Mouse (Mus musculus): ENCODE data around the gene Fam171a1. TPM values are rescaled to one million over a fixed set of nuclear protein-coding genes. Genes with fewer than 3 reads are reported as not detected.

The Fam171a1 gene
- polyA plus RNA-seq, 1 experiment: 2.7 TPM

DNA sequence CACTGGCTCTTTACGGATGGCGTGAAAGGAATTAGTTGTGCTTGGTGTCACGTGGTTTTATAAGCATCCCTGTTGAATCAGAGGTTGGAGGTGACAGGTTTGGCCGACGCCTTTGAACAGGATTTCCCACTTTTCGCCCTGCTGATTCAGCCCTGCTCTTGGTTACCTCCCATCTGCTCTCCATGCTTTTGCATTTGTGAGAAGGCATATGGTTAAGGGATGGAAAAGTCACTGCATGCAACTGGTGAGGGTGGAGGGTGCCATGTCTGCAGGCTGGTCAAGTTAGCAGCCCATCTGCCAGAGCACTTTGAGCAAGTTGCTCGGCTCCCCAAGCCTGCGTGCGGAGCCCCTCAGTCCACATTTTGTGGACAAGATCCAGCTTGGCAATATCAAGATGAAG lies 18.4 kb downstream of the Fam171a1 start:
- Histone ChIP-seq H3K27ac (ENCODE audit: control insufficient read depth, insufficient read depth, low read length) (no peak overlapping the region), H3K4me3 (ENCODE audit: control insufficient read depth, insufficient read depth, low read length) (no peak overlapping the region), H3K27me3 (ENCODE audit: control insufficient read depth, insufficient read depth, low read length) (no peaks in the 10 kb centered on the region), H3K36me3 (ENCODE audit: control insufficient read depth, insufficient read depth, low read length) (no peaks in the 10 kb centered on the region), H3K4me1 (replicated peaks; ENCODE audit: control insufficient read depth, insufficient read depth, low read length) (no peaks in the 10 kb centered on the region)
- TF ChIP-seq CTCF (IDR thresholded peaks at IDR 0.05; ENCODE audit: borderline replicate concordance, control insufficient read depth, extremely low read depth, insufficient read depth, low read length, poor library complexity) (no peak), POLR2A (IDR thresholded peaks at IDR 0.05; ENCODE audit: control insufficient read depth, extremely low read depth, insufficient read depth, low read length, poor library complexity) (no peak)
- no peak for DNase-seq
- 95% methylated on average over 9 of the region's 9 CpGs for WGBS

DNA sequence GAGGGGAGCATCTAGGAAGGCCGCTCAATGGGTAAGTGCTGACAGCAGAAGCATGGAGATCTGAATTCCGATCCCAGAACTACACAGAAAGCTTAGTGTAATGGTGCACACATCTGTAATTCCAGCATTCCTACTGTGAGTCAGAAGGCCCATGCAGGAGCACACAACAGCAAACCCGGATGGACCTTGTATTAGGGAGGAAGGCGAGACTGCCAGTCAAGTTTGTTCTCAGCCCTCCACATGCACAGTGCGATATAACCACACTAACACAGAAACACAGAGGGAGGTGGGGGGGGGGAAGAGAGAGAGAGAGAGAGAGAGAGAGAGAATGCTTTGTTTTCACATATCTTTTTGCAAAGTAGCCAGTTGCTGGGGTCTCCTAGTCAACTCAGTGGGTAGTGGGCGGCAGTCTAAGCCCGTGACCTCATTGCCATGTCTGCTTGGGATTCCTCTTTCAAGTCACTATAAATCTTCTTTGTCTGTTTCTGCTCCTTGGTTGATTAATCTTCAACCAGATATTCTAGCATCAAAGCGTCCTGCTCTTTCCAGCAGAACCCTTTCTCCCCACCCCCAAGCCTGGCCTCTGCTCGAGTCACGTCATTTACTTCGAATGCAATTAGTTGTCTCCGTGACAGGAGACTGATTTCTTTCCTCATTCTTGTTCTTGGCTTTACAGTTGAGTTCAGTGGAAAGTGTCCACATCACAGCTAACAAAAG lies 20.7 kb downstream of the Fam171a1 start:
- H3K27ac ChIP-seq (ENCODE audit: control insufficient read depth, insufficient read depth, low read length): no peak overlapping the region
- H3K27me3 ChIP-seq (ENCODE audit: control insufficient read depth, insufficient read depth, low read length): no peaks in the 10 kb centered on the region
- DNase-seq: no peak
- H3K36me3 ChIP-seq (ENCODE audit: control insufficient read depth, insufficient read depth, low read length): no peaks in the 10 kb centered on the region
- no peak for TF ChIP-seq CTCF (IDR thresholded peaks at IDR 0.05; ENCODE audit: borderline replicate concordance, control insufficient read depth, extremely low read depth, insufficient read depth, low read length, poor library complexity)
- no peak for TF ChIP-seq POLR2A (IDR thresholded peaks at IDR 0.05; ENCODE audit: control insufficient read depth, extremely low read depth, insufficient read depth, low read length, poor library complexity)
- 95% methylated on average over 12 of the region's 12 CpGs for WGBS
- no peaks in the 10 kb centered on the region for H3K4me1 ChIP-seq (replicated peaks; ENCODE audit: control insufficient read depth, insufficient read depth, low read length)
- H3K4me3 ChIP-seq (ENCODE audit: control insufficient read depth, insufficient read depth, low read length): no peak overlapping the region

DNA sequence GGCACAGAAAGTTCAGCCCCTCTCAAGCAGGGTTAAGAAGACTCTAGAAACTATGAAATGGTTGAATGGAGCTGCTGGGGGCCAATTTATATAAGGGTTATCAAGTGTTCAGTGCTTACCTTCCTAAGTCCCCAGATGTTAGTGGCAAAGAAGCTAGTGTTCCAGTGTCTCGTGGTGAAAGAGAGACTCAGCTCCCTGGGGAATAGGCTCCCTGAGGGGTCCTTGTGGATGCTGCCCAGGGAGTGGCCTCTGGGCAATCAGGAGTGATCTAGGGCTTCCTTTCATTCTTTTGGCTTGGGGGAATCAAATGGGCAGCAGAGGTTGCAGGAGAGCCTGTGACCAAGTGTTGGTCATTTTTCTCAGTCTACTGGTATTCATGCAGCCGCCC lies 21.3 kb downstream of the Fam171a1 start:
- TF ChIP-seq POLR2A (IDR thresholded peaks at IDR 0.05; ENCODE audit: control insufficient read depth, extremely low read depth, insufficient read depth, low read length, poor library complexity) (no peak), CTCF (IDR thresholded peaks at IDR 0.05; ENCODE audit: borderline replicate concordance, control insufficient read depth, extremely low read depth, insufficient read depth, low read length, poor library complexity) (no peak)
- WGBS: 97% methylated on average over 2 of the region's 2 CpGs
- no peak overlapping the region for H3K4me3 ChIP-seq (ENCODE audit: control insufficient read depth, insufficient read depth, low read length)
- no peak for DNase-seq
- H3K4me1 ChIP-seq (replicated peaks; ENCODE audit: control insufficient read depth, insufficient read depth, low read length): no peaks in the 10 kb centered on the region
- no peaks in the 10 kb centered on the region for H3K36me3 ChIP-seq (ENCODE audit: control insufficient read depth, insufficient read depth, low read length)
- no peak overlapping the region for H3K27ac ChIP-seq (ENCODE audit: control insufficient read depth, insufficient read depth, low read length)
- no peaks in the 10 kb centered on the region for H3K27me3 ChIP-seq (ENCODE audit: control insufficient read depth, insufficient read depth, low read length)

DNA sequence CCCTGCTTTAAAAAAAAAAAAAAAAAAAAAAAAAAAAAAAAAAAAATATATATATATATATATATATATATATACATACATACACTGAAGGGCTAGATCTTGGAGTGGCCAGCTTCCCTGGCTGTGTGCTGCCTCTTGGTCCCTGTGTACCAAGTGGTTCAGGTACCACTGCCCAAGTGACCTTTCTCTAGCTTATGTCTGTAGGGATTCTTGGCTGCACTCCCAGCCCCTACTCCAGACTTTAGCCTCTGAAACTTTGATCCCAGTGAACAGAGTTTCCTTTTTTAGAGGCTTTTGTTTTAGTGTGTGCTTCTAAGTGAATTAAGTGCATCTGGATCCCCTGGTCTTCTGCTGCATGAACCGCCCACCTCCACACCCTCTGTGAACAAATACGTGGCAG lies 24.3 kb downstream of the Fam171a1 start:
- H3K36me3 ChIP-seq (ENCODE audit: control insufficient read depth, insufficient read depth, low read length): no peaks in the 10 kb centered on the region
- H3K4me3 ChIP-seq (ENCODE audit: control insufficient read depth, insufficient read depth, low read length): no peak overlapping the region
- TF ChIP-seq POLR2A (IDR thresholded peaks at IDR 0.05; ENCODE audit: control insufficient read depth, extremely low read depth, insufficient read depth, low read length, poor library complexity): no peak
- TF ChIP-seq CTCF (IDR thresholded peaks at IDR 0.05; ENCODE audit: borderline replicate concordance, control insufficient read depth, extremely low read depth, insufficient read depth, low read length, poor library complexity): no peak
- DNase-seq: no peak
- 89% methylated on average over 2 of the region's 2 CpGs for WGBS
- H3K4me1 ChIP-seq (replicated peaks; ENCODE audit: control insufficient read depth, insufficient read depth, low read length): no peaks in the 10 kb centered on the region
- H3K27ac ChIP-seq (ENCODE audit: control insufficient read depth, insufficient read depth, low read length): no peak overlapping the region
- H3K27me3 ChIP-seq (ENCODE audit: control insufficient read depth, insufficient read depth, low read length): no peaks in the 10 kb centered on the region

DNA sequence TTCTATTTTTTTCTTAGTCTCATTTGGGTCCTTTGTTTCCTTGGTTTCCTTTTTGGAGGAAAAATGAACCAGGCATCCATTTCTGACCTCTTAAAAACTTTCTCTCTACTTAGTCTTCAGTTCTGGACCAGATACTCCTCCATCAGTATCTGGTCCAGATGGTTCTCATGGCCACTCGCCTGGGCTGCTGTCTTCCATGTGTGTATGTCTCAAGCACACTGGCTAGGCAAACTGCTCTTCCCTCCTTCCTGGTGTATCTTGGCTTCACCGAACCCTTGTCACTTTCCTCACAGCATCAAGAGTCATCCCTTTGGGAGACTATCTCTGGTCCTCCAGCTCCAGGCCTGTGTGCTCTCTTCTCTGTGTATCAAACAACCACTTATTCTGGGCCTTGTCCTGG lies 25.0 kb downstream of the Fam171a1 start:
- Histone ChIP-seq H3K4me3 (ENCODE audit: control insufficient read depth, insufficient read depth, low read length) (no peak overlapping the region), H3K36me3 (ENCODE audit: control insufficient read depth, insufficient read depth, low read length) (no peaks in the 10 kb centered on the region), H3K27me3 (ENCODE audit: control insufficient read depth, insufficient read depth, low read length) (no peaks in the 10 kb centered on the region), H3K27ac (ENCODE audit: control insufficient read depth, insufficient read depth, low read length) (no peak overlapping the region), H3K4me1 (replicated peaks; ENCODE audit: control insufficient read depth, insufficient read depth, low read length) (no peaks in the 10 kb centered on the region)
- no peak for TF ChIP-seq CTCF (IDR thresholded peaks at IDR 0.05; ENCODE audit: borderline replicate concordance, control insufficient read depth, extremely low read depth, insufficient read depth, low read length, poor library complexity)
- no peak for TF ChIP-seq POLR2A (IDR thresholded peaks at IDR 0.05; ENCODE audit: control insufficient read depth, extremely low read depth, insufficient read depth, low read length, poor library complexity)
- DNase-seq: no peak
- WGBS: 98% methylated on average over 2 of the region's 2 CpGs

DNA sequence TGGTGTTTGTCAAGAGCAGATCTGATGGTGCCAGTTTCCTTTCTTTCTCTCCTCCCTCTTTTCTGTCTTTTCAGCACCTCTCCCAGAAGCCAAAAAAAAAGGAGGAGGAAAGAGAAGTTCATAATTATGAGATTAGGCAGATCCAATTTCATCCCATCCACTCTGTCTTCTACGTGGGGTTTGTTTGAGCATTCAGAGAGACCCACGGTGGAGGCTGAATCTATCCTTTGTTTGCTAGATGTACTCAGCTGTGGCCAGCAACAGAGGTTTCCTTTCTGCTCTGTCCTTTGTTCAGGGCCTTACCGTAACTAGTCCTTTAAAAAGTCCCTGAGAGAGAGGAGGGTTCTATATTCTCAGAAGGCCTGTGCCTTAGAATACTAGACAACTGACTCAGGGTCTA lies 25.6 kb downstream of the Fam171a1 start:
- no peak overlapping the region for H3K27ac ChIP-seq (ENCODE audit: control insufficient read depth, insufficient read depth, low read length)
- no peaks in the 10 kb centered on the region for H3K36me3 ChIP-seq (ENCODE audit: control insufficient read depth, insufficient read depth, low read length)
- H3K27me3 ChIP-seq (ENCODE audit: control insufficient read depth, insufficient read depth, low read length): no peaks in the 10 kb centered on the region
- no peak for TF ChIP-seq POLR2A (IDR thresholded peaks at IDR 0.05; ENCODE audit: control insufficient read depth, extremely low read depth, insufficient read depth, low read length, poor library complexity)
- TF ChIP-seq CTCF (IDR thresholded peaks at IDR 0.05; ENCODE audit: borderline replicate concordance, control insufficient read depth, extremely low read depth, insufficient read depth, low read length, poor library complexity): no peak
- 88% methylated on average over 3 of the region's 3 CpGs for WGBS
- no peak for DNase-seq
- no peaks in the 10 kb centered on the region for H3K4me1 ChIP-seq (replicated peaks; ENCODE audit: control insufficient read depth, insufficient read depth, low read length)
- no peak overlapping the region for H3K4me3 ChIP-seq (ENCODE audit: control insufficient read depth, insufficient read depth, low read length)

DNA sequence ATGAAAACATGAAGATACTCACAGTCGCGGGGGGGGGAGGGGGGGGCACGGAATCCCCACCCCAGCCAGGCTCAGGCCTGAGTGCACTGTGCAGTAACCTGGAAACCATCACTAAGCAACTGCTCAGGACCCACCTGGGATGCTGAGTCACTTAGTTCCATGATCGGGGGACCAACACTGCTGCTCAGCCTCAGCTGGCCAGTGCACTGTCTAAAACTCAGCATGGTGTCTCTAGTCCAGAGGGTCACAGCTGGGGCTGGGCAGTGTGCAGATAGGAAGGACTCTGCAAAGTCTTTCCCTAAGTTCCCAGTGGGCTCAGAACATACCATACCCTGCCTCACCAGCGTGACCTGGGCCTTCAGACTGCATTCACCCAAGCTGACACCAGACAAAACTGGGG lies 26.6 kb downstream of the Fam171a1 start:
- H3K27me3 ChIP-seq (ENCODE audit: control insufficient read depth, insufficient read depth, low read length): no peaks in the 10 kb centered on the region
- no peak for DNase-seq
- H3K27ac ChIP-seq (ENCODE audit: control insufficient read depth, insufficient read depth, low read length): no peak overlapping the region
- H3K4me3 ChIP-seq (ENCODE audit: control insufficient read depth, insufficient read depth, low read length): no peak overlapping the region
- TF ChIP-seq POLR2A (IDR thresholded peaks at IDR 0.05; ENCODE audit: control insufficient read depth, extremely low read depth, insufficient read depth, low read length, poor library complexity): no peak
- no peak for TF ChIP-seq CTCF (IDR thresholded peaks at IDR 0.05; ENCODE audit: borderline replicate concordance, control insufficient read depth, extremely low read depth, insufficient read depth, low read length, poor library complexity)
- 74% methylated on average over 5 of the region's 5 CpGs for WGBS
- H3K36me3 ChIP-seq (ENCODE audit: control insufficient read depth, insufficient read depth, low read length): no peaks in the 10 kb centered on the region
- H3K4me1 ChIP-seq (replicated peaks; ENCODE audit: control insufficient read depth, insufficient read depth, low read length): no peaks in the 10 kb centered on the region
